Mouse (Mus musculus): Measurements from ENCODE around the gene Dpy30.
"Not testable (repeated sequence)": the region's sequence is repeated elsewhere in the genome, so short reads cannot be mapped to it uniquely, and the experiment has no call there.

Gene Dpy30

GRCm38 (mm10) chr17:74323844-74324243, at the start of gene Dpy30:
Gene Dpy30, minus strand, starts transcription at chr17:74323944.
- no peak for DNase-seq (ENCODE audit: low spot score)

DNA sequence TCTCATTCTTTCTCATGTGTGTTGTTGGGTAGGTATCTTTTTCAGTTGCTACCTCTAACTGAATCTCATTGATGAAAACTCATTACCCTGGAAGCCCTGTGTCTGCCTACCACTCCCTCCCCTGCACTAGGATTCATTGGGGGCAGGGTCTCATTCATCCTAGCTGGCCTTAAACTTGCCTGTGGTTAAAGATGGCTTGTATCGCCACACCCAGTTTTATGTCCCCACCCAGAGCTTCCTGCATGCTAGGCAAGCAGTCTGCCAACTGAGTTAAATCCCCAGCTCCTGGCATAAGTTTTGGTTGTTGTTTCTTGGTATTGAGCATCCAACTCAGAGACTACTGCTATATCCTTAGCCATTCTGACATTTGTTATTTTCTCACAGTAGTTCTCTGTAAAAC, 39.8 kb upstream of the Dpy30 start:
- DNase-seq (ENCODE audit: low spot score): no peak

DNA sequence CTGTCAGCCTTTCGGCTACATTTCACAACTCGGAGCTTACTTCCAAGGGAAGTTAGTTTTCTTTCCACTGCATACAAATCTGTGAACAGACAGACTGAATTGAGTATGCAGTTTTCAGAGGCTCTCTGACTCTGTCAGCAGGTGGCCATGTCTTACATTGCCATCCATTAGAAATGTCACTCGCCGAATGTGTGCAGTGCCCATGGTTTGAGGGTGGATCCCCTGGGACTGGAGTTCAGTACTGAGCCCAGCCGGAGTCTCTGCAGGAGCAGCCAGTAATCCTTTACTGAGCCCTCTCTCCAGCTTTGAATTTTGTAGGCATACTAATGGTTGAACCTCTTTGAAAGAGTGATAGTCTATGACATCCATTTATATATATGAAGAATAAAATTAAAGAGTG, 17.4 kb upstream of the Dpy30 start:
- DNase-seq (ENCODE audit: low spot score): no peak

DNA sequence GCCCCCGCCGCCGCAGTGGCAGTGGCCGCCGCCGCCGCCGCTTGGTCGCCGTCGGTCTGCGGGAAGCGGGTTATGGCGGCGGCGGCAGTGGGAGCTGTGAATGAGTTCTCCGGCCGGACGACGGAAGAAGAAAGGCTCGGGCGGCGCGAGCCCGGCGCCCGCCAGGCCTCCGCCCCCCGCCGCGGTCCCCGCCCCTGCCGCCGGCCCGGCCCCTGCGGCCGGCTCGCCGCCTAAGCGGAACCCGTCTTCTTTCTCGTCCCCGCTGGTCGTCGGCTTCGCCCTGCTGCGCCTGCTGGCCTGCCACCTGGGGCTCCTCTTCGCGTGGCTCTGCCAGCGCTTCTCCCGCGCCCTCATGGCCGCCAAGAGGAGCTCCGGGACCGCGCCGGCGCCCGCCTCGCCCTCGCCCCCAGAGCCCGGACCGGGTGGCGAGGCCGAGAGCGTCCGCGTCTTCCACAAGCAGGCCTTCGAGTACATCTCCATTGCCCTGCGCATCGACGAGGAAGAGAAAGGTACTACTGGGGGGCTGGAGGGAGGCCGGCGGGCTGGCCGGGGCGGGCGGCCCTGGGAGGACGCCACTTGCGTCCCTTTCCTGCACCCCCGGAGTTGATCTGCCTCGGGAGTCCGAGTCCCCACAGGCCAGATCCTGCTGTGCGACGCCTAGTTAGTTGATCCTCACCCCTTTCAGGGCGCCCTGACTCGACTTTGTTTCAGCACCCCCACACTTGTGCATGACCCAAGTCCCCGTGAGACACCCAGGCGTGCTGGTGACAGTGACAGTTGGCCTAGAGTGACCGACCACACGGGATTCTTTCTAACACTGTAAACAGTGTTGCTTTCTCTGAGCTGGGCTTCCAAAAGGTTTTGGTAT, 15.4 kb upstream of the Dpy30 start, which contains the start of gene Spast:
Gene Spast (plus strand): TSS at position 51 of the 868 bp plus-strand sequence.
- DNase-seq (ENCODE audit: low spot score): peak; percentile 75

GRCm38 (mm10) chr17:74338225-74338931, 14.6 kb upstream of the Dpy30 start:
- peak; percentile 94 for DNase-seq (ENCODE audit: low spot score)

DNA sequence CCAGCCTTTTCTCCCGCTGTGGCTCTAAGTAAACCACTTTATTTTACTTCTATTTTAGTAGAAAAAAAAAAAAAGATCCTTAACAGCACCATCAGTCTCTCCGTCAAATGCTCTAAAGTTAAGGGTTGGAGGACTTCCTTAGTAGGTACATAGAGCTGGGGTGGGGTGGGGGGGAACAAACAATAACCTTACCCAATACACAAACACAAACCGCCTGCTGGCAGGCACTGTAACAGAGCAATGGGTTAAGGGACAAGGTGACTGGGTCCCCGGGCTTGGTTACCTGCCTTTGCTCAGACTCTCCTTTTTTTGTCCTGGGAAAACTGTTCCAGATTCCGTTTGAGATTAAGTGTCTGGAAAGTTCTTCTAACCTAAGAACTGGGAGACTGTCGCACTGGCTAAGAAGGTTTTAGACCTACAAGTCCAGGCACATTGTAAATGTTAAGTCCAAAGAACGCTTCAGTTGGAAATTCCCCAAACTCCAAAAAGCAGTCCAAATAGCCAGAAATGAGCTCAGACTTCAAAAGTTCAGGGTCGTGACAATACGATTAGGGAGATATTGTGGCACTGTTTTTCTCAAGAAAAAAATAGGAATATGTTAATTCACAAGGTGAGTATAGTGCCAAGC, 7.4 kb upstream of the Dpy30 start:
- DNase-seq (ENCODE audit: low spot score): no peak

GRCm38 (mm10) chr17:74328146-74328545, 4.4 kb upstream of the Dpy30 start:
- peak; percentile 63 for DNase-seq (ENCODE audit: low spot score)

DNA sequence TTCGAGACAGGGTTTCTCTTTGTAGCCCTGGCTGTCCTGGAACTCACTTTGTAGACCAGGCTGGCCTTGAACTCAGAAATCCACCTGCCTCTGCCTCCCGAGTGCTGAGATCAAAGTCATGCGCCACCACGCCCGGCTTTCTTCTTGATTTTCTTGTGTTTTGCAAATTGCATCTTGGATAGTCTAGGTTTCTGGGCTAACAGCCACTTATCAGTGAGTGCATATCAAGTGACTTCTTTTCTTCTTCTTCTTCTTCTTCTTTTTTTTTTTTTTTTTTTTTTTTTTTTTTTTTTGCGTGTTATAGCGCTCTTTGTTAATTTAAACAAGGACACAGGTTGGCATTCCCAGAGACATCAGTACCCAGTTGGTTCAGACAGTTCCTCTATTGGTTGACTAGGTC, 3.5 kb upstream of the Dpy30 start:
- not testable (repeated sequence) for DNase-seq (ENCODE audit: low spot score)

- no peak for DNase-seq (ENCODE audit: low spot score)
Measured at GRCm38 (mm10) chr17:74322400-74323054, 1.2 kb downstream of the Dpy30 start.

DNA sequence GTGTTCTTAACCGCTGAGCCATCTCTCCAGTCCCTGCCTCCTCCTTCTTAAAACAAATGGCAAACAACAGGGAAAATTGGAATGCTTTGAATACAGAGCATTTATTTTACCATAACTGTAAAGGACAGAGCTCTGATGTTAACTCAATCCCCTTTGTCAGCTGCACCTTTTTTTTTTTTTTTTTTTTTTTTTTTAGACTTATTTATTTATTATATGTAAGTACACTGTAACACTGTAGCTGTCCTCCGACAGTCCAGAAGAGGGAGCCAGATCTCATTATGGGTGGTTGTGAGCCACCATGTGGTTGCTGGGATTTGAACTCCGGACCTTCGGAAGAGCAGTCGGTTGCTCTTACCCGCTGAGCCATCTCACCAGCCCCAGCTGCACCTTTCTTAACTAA, 5.0 kb downstream of the Dpy30 start:
- no peak for DNase-seq (ENCODE audit: low spot score)

DNA sequence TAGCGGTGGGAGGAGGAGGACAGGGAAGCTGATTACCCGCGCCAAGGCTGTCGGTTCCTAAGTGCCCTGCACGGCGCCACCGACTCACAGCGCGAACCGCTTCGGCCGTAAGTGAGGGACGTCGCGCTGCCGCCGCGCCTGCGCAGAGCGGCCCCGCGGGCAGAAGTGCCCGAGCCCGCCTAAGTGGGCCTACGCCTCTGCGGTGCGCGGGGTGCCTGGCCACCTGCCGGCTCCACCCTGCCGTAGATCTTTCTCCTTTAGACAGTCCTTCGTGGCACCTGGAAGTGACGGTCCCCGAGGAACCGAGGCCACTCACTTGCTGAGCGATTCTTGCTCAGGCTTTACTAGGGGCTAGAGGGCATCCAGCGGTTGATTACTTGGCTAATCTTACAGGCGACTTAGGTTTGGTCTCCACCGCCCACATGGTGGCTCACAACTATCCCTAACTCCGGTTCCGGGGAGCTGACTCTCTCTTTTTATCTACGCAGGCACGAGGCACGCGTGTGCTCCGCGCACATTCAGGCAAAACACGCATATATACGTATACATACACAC, 7.4 kb downstream of the Dpy30 start:
- DNase-seq (ENCODE audit: low spot score): peak; percentile 85

DNA sequence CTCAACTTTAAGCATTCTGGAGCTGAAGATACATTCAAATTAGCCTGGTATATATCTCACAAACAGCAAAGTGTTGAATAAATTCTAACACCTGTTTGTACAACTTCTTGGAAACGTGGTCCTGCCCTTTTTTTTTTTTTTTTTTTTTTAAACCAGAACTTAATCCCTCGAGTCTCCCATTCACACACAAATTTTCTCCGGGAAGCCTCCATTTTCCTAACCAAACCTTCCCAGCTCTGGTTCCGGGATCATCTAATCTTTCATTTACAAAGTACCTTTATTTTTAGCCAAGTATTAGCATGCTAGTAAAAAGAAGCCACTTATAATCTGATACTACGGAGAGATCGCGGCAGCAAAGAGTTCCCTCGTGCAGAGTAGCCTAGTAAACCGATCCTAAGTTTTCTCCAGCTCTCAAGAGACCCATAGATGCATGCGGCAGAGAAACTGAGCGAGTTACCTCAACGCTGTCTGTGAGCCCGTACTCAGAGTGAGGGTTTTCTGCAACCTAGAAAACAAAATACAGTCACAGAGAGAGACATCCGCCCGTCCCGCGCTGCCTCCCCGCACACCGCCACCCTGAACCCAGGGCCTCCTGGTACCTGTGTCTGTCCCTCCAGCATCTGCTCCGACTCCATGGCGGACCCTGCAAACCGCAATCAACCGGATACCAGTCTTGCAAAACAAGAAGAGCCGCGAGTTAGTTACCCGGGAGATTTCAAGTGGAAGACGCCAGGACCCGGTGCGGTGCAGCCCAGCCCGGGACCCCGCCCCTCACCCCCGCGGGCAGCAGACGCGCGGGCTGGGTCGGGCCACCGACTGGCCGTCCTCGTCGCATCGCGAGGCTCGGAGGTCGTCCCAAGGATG, 8.1 kb downstream of the Dpy30 start:
- no peak for DNase-seq (ENCODE audit: low spot score)

- no peak for DNase-seq (ENCODE audit: low spot score)
Measured at GRCm38 (mm10) chr17:74306021-74306420, 17.7 kb downstream of the Dpy30 start.

GRCm38 (mm10) chr17:74305616-74306015, 18.1 kb downstream of the Dpy30 start:
- no peak for DNase-seq (ENCODE audit: low spot score)

GRCm38 (mm10) chr17:74304060-74304459, 19.7 kb downstream of the Dpy30 start:
- no peak for DNase-seq (ENCODE audit: low spot score)

- DNase-seq (ENCODE audit: low spot score): no peak
Measured at GRCm38 (mm10) chr17:74300089-74300488, 23.7 kb downstream of the Dpy30 start.

DNA sequence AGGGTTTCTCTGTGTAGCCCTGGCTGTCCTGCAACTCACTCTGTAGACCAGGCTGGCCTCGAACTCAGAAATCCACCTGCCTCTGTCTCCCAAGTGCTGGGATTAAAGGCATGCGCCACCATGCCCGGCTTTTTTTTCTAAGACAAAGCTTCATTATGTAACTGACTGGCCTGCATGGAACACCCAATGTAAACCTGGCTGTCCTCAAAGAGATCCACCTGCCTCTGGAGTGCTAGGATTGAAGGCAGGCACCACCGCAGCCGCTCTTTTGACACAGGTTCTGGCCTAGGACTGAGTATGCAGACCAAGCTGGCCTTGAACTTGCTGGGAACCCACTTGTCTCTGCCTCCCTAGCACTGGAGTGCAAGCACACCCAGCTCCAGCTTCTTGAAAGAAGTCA, 26.8 kb downstream of the Dpy30 start:
- not testable (repeated sequence) for DNase-seq (ENCODE audit: low spot score)

DNA sequence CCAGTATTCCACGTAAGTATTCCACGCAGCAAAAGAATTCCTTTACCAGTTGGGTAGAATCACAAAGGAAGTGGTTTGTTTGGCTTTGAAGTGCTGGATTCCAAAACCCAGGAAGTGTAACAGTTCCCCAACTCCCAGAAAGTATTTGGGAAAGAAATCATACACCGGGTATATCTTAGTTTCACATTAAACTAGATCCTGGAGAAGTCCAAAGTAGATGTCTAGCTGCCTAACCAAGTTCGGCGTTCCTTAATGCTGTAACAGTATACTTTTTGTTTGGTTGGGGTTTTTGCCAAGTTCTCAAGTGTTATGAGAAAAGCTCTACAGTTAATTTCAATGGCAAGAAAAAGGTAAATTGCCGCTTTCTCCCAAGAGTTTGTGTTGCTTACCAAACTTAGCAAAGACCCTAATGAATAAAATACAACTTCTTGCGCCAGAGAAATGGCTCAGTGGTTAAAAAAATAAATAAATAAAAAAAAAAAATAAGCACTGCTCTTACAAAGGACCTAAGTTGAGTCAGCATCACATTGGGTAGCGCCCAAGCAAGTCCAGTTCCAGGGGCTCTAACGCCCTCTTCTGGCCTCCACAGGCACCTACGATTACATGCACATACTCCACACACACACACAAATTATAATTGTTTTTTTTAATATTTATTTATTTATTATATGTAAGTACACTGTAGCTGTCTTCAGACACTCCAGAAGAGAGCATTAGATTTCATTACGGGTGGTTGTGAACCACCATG, 27.5 kb downstream of the Dpy30 start:
- peak; percentile 66 for DNase-seq (ENCODE audit: low spot score)

DNA sequence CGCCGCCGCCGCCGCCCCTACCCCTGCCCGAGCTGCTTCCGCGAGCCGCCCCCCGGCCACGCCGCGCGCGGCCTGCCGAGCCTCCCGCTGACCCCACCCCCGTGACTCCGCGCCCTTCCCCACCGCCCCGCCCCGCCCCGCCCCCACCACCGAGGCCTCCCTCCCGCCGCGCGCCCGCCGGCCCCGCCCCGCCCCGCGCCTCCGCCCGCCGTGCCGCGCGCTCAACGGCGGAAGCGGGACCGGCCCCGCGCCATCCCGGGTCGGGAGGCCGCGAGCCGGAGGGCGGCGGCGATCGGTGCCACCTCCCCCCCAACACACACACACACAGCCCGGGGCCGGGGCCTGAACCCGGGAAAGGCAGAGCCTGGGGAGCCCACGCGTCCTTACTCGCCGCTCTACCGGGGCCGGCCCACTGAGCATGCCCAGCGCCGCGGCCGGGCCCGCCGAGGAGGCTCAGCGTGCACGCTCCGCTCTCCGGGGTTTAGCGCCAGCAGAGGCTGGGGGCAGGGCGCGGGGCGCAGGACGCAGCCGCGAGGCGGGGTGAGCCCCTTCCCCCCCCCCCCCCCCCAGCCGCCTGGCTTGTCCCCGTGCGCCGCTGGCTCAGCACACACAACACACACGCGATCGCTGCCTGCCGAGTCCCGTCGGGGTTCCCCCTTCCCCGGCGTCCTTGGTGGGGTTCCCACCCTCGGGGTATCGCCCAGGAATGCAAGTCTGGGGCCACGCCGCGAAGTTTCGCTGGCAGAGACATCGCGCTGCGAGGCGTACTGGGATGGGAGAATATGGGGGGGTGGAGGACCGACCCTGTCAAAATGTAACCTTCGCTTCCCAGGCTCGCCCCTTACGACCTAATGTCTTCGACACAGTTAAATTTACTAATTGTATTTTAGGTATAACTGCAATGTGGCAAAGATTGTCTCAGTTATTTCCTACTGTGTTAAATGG, 28.4 kb downstream of the Dpy30 start, which contains the start of gene Memo1:
Gene Memo1 (minus strand): TSS at position 496 of the 945 bp plus-strand sequence.
- peak; percentile 84 for DNase-seq (ENCODE audit: low spot score)
